Mouse (Mus musculus): ENCODE measurements around the gene Gm3409. TPM values are rescaled to one million over a fixed set of nuclear protein-coding genes. Genes with fewer than 3 reads are reported as not detected.
"Not testable (repeated sequence)": the region's sequence is repeated elsewhere in the genome, so short reads cannot be mapped to it uniquely, and the experiment has no call there.

Gm3409 gene
- not detected for total RNA-seq (2022)

DNA sequence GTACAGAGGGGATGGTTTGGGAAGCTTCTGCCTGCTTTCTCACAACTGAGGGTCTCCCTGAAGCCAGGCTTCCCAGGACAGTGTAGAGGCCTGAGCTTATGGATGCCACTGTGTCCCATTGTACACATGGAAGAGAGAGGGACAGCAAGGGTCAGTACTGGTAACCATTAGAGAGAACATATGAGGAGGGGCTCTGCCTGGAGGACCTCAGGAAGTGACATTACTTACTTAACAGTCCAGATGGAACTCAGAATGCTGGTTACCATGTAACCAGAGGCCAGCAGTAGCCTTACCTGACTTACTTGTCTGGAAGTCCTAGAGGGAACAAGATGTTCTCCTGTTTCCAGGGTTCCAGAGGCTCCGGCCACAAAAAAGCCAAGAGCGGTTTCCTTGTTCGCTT is at the start of gene Gm3409:
Gene Gm3409, plus strand, starts transcription at position 301 of the 400 bp plus-strand sequence.
- not testable (repeated sequence) for DNase-seq (ENCODE audit: low spot score)

GRCm38 (mm10) chr5:146488959-146489358 is 48.5 kb upstream of the Gm3409 start:
- DNase-seq (ENCODE audit: low spot score) = not testable (repeated sequence)

DNA sequence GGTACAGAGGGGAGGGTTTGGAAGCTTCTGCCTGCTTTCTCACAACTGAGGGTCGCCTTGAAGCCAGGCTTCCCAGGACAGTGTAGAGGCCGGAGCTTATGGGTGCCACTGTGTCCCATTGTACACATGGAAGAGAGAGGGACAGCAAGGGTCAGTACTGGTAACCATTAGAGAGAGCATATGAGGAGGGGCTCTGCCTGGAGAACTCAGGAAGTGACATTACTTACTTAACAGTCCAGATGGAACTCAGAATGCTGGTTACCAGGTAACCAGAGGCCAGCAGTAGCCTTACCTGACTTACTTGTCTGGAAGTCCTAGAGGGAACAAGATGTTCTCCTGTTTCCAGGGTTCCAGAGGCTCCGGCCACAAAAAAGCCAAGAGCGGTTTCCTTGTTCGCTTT is 46.4 kb upstream of the Gm3409 start, which contains the start of gene Gm6370:
Gene Gm6370, plus strand, starts transcription at position 301 of the 400 bp plus-strand sequence.
- DNase-seq (ENCODE audit: low spot score) = not testable (repeated sequence)

- DNase-seq (ENCODE audit: low spot score) = not testable (repeated sequence)
Measured at GRCm38 (mm10) chr5:146502099-146502498, 35.3 kb upstream of the Gm3409 start, which contains the start of gene 4930449I24Rik. TSS of gene 4930449I24Rik (plus strand) at chr5:146502399.

DNA sequence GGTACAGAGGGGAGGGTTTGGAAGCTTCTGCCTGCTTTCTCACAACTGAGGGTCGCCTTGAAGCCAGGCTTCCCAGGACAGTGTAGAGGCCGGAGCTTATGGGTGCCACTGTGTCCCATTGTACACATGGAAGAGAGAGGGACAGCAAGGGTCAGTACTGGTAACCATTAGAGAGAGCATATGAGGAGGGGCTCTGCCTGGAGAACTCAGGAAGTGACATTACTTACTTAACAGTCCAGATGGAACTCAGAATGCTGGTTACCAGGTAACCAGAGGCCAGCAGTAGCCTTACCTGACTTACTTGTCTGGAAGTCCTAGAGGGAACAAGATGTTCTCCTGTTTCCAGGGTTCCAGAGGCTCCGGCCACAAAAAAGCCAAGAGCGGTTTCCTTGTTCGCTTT is 23.6 kb upstream of the Gm3409 start, which contains the start of gene Gm3402:
Gene Gm3402, plus strand, starts transcription at position 301 of the 400 bp plus-strand sequence.
- DNase-seq (ENCODE audit: low spot score) = not testable (repeated sequence)

DNA sequence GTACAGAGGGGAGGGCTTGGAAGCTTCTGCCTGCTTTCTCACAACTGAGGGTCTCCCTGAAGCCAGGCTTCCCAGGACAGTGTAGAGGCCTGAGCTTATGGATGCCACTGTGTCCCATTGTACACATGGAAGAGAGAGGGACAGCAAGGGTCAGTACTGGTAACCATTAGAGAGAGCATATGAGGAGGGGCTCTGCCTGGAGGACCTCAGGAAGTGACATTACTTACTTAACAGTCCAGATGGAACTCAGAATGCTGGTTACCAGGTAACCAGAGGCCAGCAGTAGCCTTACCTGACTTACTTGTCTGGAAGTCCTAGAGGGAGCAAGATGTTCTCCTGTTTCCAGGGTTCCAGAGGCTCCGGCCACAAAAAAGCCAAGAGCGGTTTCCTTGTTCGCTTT is 11.9 kb upstream of the Gm3409 start, which contains the start of gene Gm3404:
Gene Gm3404, plus strand, starts transcription at position 301 of the 400 bp plus-strand sequence.
- DNase-seq (ENCODE audit: low spot score) = not testable (repeated sequence)

GRCm38 (mm10) chr5:146555836-146556235 is 18.4 kb downstream of the Gm3409 start, which contains the start of gene Gm3415:
TSS of gene Gm3415 (plus strand) at chr5:146556136.
- not testable (repeated sequence) for DNase-seq (ENCODE audit: low spot score)

- DNase-seq (ENCODE audit: low spot score) = no peak
Measured at GRCm38 (mm10) chr5:146564259-146564658, 26.8 kb downstream of the Gm3409 start.

DNA sequence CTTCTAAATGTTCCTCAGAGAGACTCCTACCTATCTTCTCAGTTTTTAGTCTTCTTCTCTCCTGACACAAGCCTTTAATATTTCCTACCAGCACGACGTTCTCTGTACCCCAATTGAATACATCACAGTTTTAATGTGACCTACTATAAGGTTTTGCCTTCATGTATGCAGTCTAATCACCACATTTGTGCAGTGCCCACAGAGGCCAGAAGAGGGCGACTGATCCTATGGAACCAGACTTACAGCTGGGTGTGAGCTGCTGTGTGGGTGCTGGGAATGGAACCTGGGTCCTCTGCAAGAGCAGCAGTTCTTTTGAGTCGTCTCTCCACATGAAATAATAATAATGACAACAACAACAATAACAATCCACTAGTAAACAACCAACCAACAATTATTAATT is 29.6 kb downstream of the Gm3409 start:
- DNase-seq (ENCODE audit: low spot score) = no peak

DNA sequence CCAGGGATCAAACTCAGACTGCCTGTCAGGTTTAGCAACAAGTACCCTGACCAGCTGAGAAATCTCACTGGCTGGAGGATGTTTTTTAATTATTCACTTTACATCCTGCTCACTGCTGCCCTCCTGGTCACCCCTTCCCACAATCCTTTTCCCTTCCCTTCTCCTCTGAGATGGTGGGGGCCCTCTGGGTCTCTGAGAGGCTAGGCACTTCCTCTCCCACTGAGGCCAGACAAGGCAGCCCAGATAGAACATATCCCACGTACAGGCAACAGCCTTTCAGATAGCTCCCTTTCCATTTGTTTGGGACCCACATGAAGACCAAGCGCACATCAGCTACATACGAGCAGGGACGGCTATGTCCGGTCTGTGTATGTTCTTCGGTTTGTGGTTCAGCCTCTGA is 32.7 kb downstream of the Gm3409 start:
- not testable (repeated sequence) for DNase-seq (ENCODE audit: low spot score)

- DNase-seq (ENCODE audit: low spot score) = peak; percentile 44
Measured at GRCm38 (mm10) chr5:146571830-146572734, 34.6 kb downstream of the Gm3409 start.

GRCm38 (mm10) chr5:146572735-146573042 is 35.2 kb downstream of the Gm3409 start:
- DNase-seq (ENCODE audit: low spot score) = not testable (repeated sequence)

DNA sequence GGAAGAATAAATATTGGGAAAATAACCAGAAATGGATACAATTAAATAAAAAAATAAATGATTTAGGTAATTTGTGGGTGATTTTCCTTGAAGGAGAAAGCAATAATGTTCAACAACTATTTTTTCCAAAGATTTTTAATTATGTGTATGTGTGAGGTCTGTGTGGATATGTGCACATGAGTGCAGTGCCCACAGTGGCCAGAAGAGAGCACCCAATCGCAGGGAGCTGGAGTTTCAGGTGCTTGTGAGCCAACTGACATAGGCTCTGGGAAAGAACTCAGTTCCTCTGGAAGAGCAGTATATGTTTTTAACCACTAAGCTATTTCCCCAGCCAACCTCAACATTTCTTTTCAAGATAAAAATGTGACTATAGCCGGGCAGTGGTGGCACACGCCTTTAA is 39.2 kb downstream of the Gm3409 start:
- no peak for DNase-seq (ENCODE audit: low spot score)

GRCm38 (mm10) chr5:146584156-146584477 is 46.7 kb downstream of the Gm3409 start:
- DNase-seq (ENCODE audit: low spot score) = no peak

GRCm38 (mm10) chr5:146584478-146585306 is 47.2 kb downstream of the Gm3409 start, which contains the start of gene Gpr12:
TSS of gene Gpr12 (minus strand) at chr5:146585239.
- no peak for DNase-seq (ENCODE audit: low spot score)

- DNase-seq (ENCODE audit: low spot score) = no peak
Measured at GRCm38 (mm10) chr5:146585307-146585651, 47.8 kb downstream of the Gm3409 start.

GRCm38 (mm10) chr5:146586357-146587070 is 49.1 kb downstream of the Gm3409 start:
- DNase-seq (ENCODE audit: low spot score) = no peak

All from heart, adult 8-10 months (tissue).